Mouse (Mus musculus): ENCODE results near the gene Adamts3.

Gene Adamts3

GRCm38 (mm10) chr5:89814552-89814951, 68.6 kb downstream of the Adamts3 start:
- no peak for DNase-seq

- no peak for DNase-seq
Measured at GRCm38 (mm10) chr5:89800181-89800816, 82.8 kb downstream of the Adamts3 start.

GRCm38 (mm10) chr5:89793706-89794105, 89.4 kb downstream of the Adamts3 start:
- DNase-seq, result no peak

DNA sequence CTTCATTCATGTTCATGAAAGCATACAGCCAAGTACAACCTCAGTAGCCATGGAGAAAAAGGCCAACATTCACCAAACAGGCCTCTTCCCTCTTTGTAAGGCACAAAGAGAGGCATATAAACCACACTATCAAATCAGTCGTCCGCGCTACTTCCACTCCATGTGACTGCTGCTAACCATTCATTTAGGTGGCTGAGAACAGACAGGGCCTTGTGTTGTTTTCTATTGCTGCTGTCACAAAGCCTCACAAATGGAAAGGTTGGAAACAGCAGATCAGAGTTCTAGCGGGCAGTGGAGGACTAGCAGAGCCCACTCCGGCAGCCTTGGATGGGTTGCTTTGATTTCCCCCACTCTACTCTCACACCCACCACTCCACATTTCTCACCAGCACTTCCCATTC, 98.5 kb downstream of the Adamts3 start:
- no peak for DNase-seq

GRCm38 (mm10) chr5:89779823-89780222, 103.3 kb downstream of the Adamts3 start:
- no peak for DNase-seq

GRCm38 (mm10) chr5:89778610-89779009, 104.5 kb downstream of the Adamts3 start:
- DNase-seq, result no peak

DNA sequence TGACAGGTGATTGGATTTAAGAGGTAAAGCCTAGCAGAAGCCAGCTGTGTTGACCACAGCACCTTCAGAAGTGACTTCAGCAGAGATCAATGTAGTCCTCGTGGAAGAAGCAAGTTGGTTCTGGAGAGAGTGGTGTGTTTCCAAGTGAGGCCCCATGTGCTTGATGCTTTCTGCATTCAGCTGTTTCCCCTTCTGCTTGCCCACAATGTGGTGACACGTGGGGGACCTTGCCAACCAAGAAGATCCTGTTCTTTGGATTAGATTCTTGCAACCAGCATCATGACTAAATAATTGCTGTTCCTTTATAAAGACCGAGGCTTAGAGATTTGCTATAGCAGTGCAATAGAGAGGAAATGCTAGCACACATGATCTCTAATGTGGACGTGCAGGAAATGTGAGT, 105.7 kb downstream of the Adamts3 start:
- DNase-seq, result no peak

DNA sequence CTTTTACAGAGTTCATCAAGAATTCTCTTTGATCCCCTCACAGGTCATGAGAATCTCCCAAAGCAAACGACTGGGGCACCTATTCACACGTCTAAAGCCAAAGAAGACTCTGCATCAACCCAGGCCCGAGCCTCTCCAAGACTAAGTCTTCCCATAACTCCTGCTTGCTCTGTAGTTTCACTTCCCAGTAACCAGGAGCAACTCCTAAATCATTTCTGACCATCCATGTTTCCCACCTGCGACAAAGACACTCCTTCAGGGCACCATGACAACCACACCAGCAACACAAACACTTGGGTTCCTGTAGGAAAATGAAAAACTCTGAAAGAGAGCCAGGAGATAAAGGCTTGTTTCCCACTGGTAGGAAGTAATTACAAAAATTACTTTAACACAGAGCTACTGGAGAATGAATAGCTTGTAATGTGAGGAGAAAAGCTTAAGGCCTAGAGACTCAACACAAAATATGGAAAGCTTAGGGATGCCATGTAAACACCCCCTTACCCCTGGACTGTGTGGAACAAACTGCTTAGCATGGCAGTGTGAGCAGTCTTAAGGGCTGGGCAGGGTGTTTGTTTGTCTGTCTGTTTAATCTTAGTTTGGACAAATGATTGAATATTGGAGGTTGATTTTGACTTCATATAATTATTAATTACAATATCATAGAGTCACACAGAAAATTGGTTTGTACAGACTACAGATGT, 112.3 kb downstream of the Adamts3 start:
- DNase-seq, result no peak

DNA sequence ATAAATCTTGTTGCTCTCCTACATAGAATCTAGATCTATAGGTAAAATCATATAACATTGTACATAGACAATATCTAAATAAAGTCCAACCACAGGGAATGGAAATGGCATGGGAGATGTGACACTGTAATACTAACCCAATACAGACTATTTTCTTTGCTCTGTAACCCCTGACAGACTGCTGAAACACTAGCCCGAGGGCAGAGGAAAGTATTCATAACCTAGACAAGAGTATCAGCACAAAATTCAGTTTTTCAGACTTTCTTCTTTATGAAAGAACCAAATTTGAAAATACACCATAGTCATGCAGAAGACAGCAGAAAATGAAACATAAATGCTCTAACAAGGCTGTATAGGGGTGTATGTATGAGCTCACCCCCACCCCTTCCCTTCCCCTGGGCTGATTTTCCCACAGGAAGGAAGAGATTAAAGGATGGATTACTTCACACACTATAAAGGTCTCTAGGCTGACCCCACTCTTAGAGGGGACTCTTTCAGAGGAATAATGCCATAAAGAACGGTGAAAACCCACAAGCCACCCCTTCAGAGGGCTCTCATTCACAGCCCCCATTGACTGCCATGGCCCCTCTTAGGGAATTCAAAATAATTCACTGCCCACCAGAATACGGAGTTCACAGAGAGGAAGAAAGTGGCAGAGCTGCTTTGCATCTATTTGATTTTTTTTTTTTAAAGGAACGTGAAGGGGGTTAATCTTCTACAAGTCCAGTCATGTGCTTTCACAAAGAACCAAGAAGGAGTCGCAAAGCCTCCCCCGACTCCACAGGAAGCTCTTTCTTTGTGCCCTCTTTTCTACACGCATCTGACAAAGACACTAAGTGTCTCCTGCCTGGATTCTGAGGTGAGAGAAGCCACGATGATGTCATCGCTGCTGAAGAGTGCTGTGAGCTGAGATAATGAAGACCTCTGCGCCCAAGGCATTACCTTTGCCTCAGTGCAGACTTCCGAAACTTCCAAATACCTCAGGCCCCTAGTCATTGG, 119.6 kb downstream of the Adamts3 start:
- DNase-seq, result no peak

- DNase-seq, result no peak
Measured at GRCm38 (mm10) chr5:89760368-89760767, 122.8 kb downstream of the Adamts3 start.

GRCm38 (mm10) chr5:89751836-89752235, 131.3 kb downstream of the Adamts3 start:
- DNase-seq, result no peak

GRCm38 (mm10) chr5:89748185-89748884, 134.8 kb downstream of the Adamts3 start:
- DNase-seq, result no peak

GRCm38 (mm10) chr5:89747149-89747659, 135.9 kb downstream of the Adamts3 start:
- DNase-seq, result no peak

GRCm38 (mm10) chr5:89745112-89745511, 138.0 kb downstream of the Adamts3 start:
- no peak for DNase-seq

- DNase-seq, result no peak
Measured at GRCm38 (mm10) chr5:89734759-89735158, 148.4 kb downstream of the Adamts3 start.

GRCm38 (mm10) chr5:89730411-89730810, 152.7 kb downstream of the Adamts3 start:
- DNase-seq, result no peak

DNA sequence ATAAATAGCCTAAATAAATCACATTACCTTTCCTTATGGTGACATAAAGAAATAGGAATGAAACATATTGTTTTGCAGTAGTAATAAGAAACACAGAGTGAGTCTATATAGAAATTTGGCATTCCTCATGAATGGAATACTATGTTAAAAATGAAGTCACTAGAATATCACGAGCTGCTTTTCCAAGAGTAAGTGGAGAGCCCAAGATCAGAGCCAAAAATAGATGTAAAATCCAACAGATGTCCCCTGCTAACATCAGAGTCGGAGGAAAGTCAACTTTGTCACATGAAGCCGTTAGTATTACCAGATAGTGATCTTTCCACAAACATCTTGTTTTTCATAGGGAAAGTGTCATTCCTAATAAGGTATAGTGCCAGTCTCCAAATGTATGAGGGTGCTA, 155.0 kb downstream of the Adamts3 start:
- DNase-seq, result no peak

DNA sequence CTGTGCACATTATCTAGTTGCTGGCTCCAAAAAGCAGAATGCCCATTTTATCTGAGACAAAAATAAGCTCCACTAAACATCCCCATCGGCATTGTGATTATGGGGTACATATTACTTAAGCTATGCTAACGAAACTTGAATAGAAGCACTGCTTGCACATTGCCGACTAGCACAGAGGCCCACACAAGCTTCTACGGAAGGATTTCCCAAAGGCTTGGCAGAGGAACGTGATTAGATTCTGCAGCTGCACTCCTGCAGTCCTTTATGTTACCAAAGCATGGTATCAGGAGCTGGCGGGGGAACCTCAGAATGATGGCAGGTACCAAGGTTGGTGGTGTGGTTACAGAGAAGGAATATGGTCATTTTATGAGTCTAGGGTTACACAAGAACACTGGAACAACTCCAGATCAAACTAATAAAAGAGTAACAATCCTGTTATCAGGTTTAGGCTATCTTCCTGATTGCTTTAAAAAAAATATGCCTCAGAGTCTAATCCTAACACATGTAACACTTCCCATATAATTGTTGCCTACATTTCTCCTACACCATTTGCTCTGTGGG, 155.6 kb downstream of the Adamts3 start:
- no peak for DNase-seq

GRCm38 (mm10) chr5:89714552-89714951, 168.6 kb downstream of the Adamts3 start:
- no peak for DNase-seq

GRCm38 (mm10) chr5:89711116-89711859, 171.8 kb downstream of the Adamts3 start:
- no peak for DNase-seq

DNA sequence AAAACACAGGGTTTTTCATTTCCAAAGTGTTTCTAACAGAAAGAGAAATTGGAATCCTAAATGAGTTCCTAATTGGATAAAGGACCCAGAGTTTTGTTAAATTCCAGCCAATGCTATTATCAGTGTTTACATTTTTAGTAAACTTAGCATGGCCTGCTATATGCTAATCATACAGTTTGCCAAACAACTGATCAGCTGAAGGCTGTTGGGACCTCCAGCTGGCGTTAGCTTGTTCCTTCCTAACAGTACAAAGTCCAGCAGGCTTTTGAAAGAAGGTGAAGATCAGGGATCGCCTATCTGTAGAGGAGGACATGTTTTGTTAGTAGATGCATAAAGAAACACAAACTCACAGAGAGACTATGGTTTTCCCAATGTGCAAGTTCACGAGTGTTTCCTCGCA, 173.7 kb downstream of the Adamts3 start:
- no peak for DNase-seq

DNA sequence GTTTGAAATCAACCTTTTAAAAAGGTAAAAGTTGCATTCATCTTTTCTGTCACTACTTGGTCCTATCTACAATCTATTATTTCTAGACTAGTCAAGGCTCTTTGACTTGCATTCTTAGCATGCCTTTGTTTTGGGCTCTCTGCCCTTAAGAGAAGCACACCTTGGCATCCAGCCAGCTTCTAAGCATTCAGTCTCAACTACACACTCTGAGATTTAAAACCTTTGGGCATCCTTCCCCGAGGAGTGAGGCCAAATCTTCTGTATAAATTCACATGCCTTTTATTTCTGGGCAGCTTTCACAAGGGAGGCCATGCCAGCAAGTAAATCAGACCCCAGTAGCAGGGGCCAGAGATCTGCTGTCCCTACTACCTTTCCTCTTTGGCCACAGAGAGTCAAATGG, 178.9 kb downstream of the Adamts3 start:
- DNase-seq, result peak; percentile 35

All from right cerebral cortex, postnatal 14 days (tissue).